Mouse (Mus musculus): ENCODE data around the gene Olfr170. TPM values are rescaled to one million over a fixed set of nuclear protein-coding genes. Genes with fewer than 3 reads are reported as not detected.
"Not testable (repeated sequence)": the region's sequence is repeated elsewhere in the genome, so short reads cannot be mapped to it uniquely, and the experiment has no call there.

Gene Olfr170
- total RNA-seq (2015; ENCODE audit: low replicate concordance) (not detected in 2 replicates), total RNA-seq (2017; ENCODE audit: low replicate concordance) (not detected in 2 replicates)

- not testable (repeated sequence) for ATAC-seq (replicated peaks; ENCODE audit: low FRiP score, poor library complexity, severe bottlenecking)
Measured at GRCm38 (mm10) chr16:19611782-19612181, at the start of gene Olfr170. Gene Olfr170, minus strand, starts transcription at chr16:19611882.

GRCm38 (mm10) chr16:19629816-19630215 is 18.1 kb upstream of the Olfr170 start, which contains the start of gene Olfr171:
Gene Olfr171, minus strand, starts transcription at chr16:19629916.
- ATAC-seq (replicated peaks; ENCODE audit: low FRiP score, poor library complexity, severe bottlenecking) = no peak

GRCm38 (mm10) chr16:19603166-19603565 is 8.5 kb downstream of the Olfr170 start:
- no peak for ATAC-seq (replicated peaks; ENCODE audit: low FRiP score, poor library complexity, severe bottlenecking)

- ATAC-seq (replicated peaks; ENCODE audit: low FRiP score, poor library complexity, severe bottlenecking) = not testable (repeated sequence)
Measured at GRCm38 (mm10) chr16:19571709-19572108, 40.0 kb downstream of the Olfr170 start, which contains the start of gene Olfr169. Gene Olfr169, minus strand, starts transcription at chr16:19571809.

Other genes with a start within 250 kb of the Olfr170 start
- not detected in 2 replicates for gene Olfr165, start 188.7 kb downstream of the Olfr170 start, total RNA-seq (2015; ENCODE audit: low replicate concordance)
- not detected in 2 replicates for gene Olfr165, start 188.7 kb downstream of the Olfr170 start, total RNA-seq (2017; ENCODE audit: low replicate concordance)
- gene Olfr166, start 128.2 kb downstream of the Olfr170 start, total RNA-seq (2015; ENCODE audit: low replicate concordance) = not detected in 2 replicates
- gene Olfr166, start 128.2 kb downstream of the Olfr170 start, total RNA-seq (2017; ENCODE audit: low replicate concordance) = not detected in 2 replicates
- not detected in 2 replicates for gene Olfr167, start 89.6 kb downstream of the Olfr170 start, total RNA-seq (2015; ENCODE audit: low replicate concordance)
- gene Olfr167, start 89.6 kb downstream of the Olfr170 start, total RNA-seq (2017; ENCODE audit: low replicate concordance) = not detected in 2 replicates
- gene Olfr168, start 76.3 kb downstream of the Olfr170 start, total RNA-seq (2015; ENCODE audit: low replicate concordance) = not detected in 2 replicates
- gene Olfr168, start 76.3 kb downstream of the Olfr170 start, total RNA-seq (2017; ENCODE audit: low replicate concordance) = not detected in 2 replicates
- not detected in 2 replicates for gene Olfr169, start 40.1 kb downstream of the Olfr170 start, total RNA-seq (2015; ENCODE audit: low replicate concordance)
- gene Olfr169, start 40.1 kb downstream of the Olfr170 start, total RNA-seq (2017; ENCODE audit: low replicate concordance) = not detected in 2 replicates
- gene Olfr171, start 18.0 kb upstream of the Olfr170 start, total RNA-seq (2015; ENCODE audit: low replicate concordance) = not detected in 2 replicates
- not detected in 2 replicates for gene Olfr171, start 18.0 kb upstream of the Olfr170 start, total RNA-seq (2017; ENCODE audit: low replicate concordance)
- gene Lamp3, start 94.5 kb upstream of the Olfr170 start, total RNA-seq (2015; ENCODE audit: low replicate concordance) = not detected in 2 replicates
- gene Lamp3, start 94.5 kb upstream of the Olfr170 start, total RNA-seq (2017; ENCODE audit: low replicate concordance) = not detected in 2 replicates
- gene B3gnt5, start 148.3 kb upstream of the Olfr170 start, total RNA-seq (2015; ENCODE audit: low replicate concordance) = 0.38 and 1.3 TPM in 2 replicates
- 1.1 and 3.1 TPM in 2 replicates for gene B3gnt5, start 148.3 kb upstream of the Olfr170 start, total RNA-seq (2017; ENCODE audit: low replicate concordance)